Mouse (Mus musculus) erythroid progenitor cell, adult 5-6 weeks (primary cell): Measurements from ENCODE around the gene Crybg3. TPM values are rescaled to one million over a fixed set of nuclear protein-coding genes. Genes with fewer than 3 reads are reported as not detected.
"Not testable (repeated sequence)": the region's sequence is repeated elsewhere in the genome, so short reads cannot be mapped to it uniquely, and the experiment has no call there.

Source experiments
- ATAC-seq: replicated peaks from 2 replicates; pipeline ENCODE4 v1.8.0; 2016; ENCODE audit warnings: moderate number of reproducible peaks, mild to moderate bottlenecking, moderate TSS enrichment, inconsistent platforms; ENCODE audit not compliant: poor library complexity, low FRiP score, severe bottlenecking
- total RNA-seq, 2 experiments: library from RNA; stranded (forward) in 1 of 2; stranded (reverse) in 1 of 2; fragments of 150-400 nt in 1 of 2; fragments of 186-747, 209-891 nt in 1 of 2; gene quantifications; 2 replicates each; pipeline versions ENCODE4 v1.2.3 to v1.2.4; 2015 to 2017; ENCODE audit warnings: low replicate concordance in 2 of 2

Crybg3 gene
- total RNA-seq, 2 experiments from 2014 or later = 1.4 to 9.6 TPM

DNA sequence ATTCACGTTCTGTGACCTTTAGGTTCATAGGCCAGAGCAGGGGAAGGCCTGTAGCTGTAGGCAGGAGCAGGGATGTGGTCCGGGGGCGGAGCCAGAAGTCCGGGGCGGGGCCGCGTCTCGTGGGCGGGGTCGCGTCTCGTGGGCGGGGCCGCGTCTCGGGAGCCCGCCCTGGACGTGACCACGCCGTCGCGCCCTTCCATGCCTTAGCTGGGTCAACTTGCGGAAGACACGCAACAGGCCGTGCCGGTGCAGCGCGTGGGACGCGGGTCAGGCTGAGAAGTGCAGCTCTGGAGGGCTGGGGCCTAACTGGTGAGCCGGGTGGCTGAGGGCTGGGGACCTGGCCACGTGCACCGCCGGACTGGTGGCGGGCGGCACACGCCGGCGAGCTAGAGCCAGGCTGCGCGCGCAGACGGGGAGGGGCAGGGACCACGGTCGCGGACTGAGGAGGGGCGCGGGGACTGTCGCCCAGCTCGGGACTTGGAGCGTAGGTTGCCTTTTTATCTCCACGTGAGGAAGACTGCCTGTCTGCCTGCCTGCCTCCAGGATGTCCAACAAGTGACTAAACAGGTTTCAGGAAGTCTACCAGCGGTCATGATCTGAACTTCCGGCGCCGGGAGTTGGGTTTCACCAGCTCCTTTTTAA is 129.0 kb downstream of the Crybg3 start, which contains the start of gene Riox2:
TSS of gene Riox2 (plus strand) at position 139 of the 642 bp plus-strand sequence.
- peak; percentile 85 for ATAC-seq

DNA sequence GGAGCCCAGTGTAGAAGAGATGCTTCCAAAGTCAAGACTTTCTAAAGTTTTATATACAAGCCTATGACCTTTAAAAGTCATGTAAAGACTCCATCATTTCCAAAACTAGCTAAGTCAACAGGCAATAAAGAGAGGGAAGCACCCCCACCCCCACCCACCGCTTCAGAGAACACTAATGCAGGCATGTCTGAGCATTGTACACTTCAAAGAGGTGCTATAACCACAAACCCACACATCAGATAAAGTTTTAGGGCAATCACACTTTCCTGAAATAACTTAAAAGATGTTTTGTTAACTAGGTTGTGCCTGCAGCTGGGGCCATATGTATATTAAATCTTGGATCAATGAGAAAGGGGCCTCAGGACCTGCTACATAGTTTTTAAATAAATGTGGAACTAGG is 130.9 kb downstream of the Crybg3 start:
- no peak for ATAC-seq

DNA sequence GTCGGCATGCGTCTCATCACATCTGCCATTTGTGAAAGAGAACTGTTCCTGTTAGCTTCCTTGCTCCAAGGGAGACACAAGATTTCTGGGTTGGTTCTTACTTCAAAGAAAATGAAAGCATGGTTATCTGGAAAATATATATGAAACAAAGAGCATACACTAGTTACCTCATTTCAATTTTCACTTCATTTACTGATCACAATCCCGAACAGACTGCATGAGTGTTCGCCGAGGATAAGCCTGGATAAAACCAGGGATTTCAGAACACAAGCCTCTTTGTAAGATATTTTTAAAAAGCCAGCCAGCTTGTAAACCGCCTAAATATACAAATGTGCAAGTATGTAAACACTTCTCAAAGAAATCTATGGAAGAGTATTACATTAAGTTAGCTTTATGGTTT is 136.8 kb downstream of the Crybg3 start:
- ATAC-seq = no peak

DNA sequence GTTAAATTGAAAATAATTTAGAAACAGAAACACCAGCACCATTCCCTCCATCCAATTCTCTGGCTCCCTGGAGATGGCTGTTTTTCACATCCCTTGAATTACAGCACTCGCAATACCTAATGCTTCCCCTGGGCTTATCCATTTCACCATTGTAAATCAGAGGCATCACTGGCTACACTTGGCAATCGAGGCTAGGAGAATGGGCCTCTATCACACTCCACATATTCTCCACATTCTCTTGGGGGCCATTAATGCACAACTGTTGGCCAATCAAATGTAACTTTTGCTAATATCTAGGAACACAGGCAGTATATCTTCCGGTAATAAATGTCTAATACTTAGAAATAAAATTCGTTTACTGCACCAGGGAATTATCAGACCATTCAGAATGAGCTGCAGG is 137.2 kb downstream of the Crybg3 start:
- ATAC-seq = no peak

DNA sequence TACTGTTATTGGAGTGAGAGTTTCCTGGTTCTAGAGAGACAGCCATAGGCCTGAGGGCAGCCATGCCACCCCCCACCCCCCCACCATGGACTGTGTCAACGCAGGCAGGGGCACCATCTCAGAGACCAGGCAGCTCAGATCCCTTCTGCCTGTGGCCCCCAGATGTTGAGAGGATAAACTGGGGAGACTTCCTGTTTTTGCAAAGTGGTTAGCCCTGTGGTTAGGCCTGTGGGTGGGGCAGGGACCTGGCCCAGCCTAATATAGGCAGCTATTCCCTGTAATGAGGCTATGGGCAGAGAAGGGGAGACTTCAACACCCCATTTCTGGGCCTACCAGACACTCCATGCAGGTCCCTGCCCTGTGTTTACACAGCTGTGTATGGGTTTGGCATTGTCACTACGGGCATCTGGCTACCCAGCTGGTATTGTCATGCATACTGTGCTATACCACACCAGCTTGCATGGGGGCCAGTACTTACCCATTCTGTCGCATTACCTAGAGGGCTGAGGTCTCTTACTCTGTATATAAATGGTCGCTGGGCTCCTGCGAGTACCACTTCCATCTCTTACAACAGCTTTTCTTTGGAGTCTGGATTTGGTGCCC is 141.4 kb downstream of the Crybg3 start:
- ATAC-seq = not testable (repeated sequence)

DNA sequence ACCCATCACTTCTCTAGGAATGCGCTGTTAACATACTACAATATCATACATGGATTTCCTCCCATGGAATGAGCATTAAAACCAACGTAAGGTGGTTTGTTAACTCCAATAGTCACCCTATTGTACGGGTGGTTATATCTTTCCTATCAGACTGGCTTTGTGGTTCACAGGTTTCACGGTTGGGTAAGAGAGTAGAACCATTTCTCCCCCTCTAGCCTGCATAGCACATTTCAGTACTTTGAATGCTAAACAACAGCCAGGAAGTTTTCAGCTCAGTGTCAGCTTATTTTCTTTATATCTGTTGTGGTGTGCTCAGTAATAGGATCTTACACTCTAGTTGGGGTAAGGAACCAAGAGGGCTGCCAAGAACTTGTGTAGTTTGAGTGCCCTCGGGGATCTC is 149.0 kb downstream of the Crybg3 start:
- no peak for ATAC-seq

DNA sequence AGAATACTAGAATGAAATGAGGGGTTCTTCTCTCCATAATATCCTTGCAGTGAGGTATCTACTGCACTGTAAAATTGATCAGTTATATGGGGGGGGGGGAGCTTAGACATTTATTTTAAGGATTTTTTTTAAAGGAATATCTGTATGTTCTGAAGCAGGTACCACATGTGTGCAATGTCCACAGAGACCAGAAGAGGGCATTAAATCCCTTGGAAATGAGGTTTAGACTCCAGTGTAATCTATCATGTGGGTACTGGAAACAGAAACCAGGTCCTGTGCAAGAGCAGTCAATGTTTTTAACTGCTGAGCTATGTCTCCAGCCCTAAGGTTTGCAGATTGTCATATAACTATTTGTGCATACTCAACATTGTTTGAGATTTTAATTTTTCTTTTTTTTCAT is 151.7 kb downstream of the Crybg3 start:
- no peak for ATAC-seq

DNA sequence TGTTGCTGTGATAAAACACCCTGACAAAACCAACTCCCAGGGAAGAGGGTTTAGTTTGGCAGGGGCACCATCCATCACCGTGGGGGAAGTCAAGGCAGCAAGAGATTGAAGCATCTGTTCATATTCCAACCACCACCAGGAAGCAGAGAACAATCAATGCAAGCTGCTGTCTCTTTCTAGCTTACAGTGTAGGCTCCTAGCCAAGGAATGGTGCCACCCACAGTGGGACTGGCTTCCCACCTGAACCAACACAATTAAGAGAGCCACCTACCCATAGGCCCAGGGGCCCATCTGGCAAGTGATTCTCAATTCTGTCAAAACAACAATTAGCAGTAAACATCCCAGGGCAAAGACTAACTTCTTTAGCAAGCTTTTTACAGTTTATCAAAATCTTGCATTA is 152.6 kb downstream of the Crybg3 start:
- no peak for ATAC-seq

DNA sequence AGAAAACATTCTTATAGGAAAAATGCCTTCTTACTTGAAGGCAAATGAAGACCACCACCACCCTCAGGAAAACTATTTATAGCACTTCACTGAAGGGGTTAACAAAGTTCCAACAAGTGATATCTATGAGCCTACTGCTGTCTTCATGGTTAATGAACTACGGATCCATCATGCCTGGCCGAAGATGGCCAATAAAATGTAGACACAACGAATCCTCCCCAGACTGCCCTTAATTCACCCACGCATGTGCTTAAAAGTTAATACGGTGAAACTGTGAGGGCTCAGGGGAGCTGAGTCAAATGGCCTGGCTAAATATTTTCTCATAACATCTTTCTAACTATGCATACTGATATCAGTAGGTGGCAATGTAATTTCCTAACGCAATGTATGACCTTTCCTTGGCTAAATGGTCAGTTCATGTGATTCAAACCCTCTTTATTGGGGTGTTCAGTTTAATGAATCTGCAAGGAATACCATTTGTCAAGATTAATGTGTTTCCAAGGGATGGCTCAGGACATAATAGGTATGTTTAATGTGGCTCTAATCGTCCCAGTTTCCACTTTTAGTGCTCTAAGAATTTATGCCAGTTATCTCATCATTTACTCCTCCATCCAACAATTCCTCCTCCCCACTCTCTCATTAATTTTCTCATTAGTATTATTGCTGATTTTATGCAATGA is 155.8 kb downstream of the Crybg3 start:
- no peak for ATAC-seq

Other genes starting within 250 kb of the Crybg3 start
- not detected in 2 replicates for gene Olfr209, start 237.0 kb downstream of the Crybg3 start, total RNA-seq (2015; ENCODE audit: low replicate concordance)
- not detected in 2 replicates for gene Olfr209, start 237.0 kb downstream of the Crybg3 start, total RNA-seq (2017; ENCODE audit: low replicate concordance)
- not detected in 2 replicates for gene Gabrr3, start 193.6 kb downstream of the Crybg3 start, total RNA-seq (2015; ENCODE audit: low replicate concordance)
- gene Gabrr3, start 193.6 kb downstream of the Crybg3 start, total RNA-seq (2017; ENCODE audit: low replicate concordance) = not detected in 2 replicates
- 2.9 and 6.3 TPM in 2 replicates for gene Riox2, start 129.2 kb downstream of the Crybg3 start, total RNA-seq (2015; ENCODE audit: low replicate concordance)
- 4.7 and 20.1 TPM in 2 replicates for gene Riox2, start 129.2 kb downstream of the Crybg3 start, total RNA-seq (2017; ENCODE audit: low replicate concordance)
- gene Arl6, start 38.4 kb upstream of the Crybg3 start, total RNA-seq (2015; ENCODE audit: low replicate concordance) = 0.84 and 5.8 TPM in 2 replicates
- 0.64 and 1.8 TPM in 2 replicates for gene Arl6, start 38.4 kb upstream of the Crybg3 start, total RNA-seq (2017; ENCODE audit: low replicate concordance)